Mouse (Mus musculus) layer of hippocampus, adult 8-10 months (tissue): ENCODE results near the gene Aox3. TPM values are rescaled to one million over a fixed set of nuclear protein-coding genes. Genes with fewer than 3 reads are reported as not detected.

Source experiments
- total RNA-seq, 4 experiments: library from RNA; stranded (reverse); gene quantifications; 2 replicates each; pipeline ENCODE4 v1.2.4; 2022

Aox3 gene
- total RNA-seq, 4 experiments from 2014 or later, result 2.6 to 4.2 (median 3.1) TPM

Other genes starting within 250 kb of the Aox3 start
- under 1 TPM; 0.36 to 0.67 (median 0.40) TPM for gene Sgo2a, start 117.2 kb upstream of the Aox3 start, total RNA-seq
- 10 to 100 TPM; 19.3 to 22.8 (median 20.5) TPM for gene Kctd18, start 94.2 kb upstream of the Aox3 start, total RNA-seq
- 1 to 10 TPM; 4.9 to 7.4 (median 6.0) TPM for gene Aox1, start 83.2 kb upstream of the Aox3 start, total RNA-seq
- 1 to 10 TPM; 1.8 to 2.8 (median 2.4) TPM for gene Aox4, start 97.3 kb downstream of the Aox3 start, total RNA-seq
- gene Aox2, start 165.2 kb downstream of the Aox3 start, total RNA-seq, result under 1 TPM in 2 of 4 experiments, not detected in 2; 0.05 to 0.07 TPM